In genomic region chr19:32189961-32190360, GRCm38 (mm10) we compare ENCODE assay signal across 14 mouse cellular contexts.
"Had no signal": no experiment of that assay in that cellular context is flagged by ENCODE, and none has a peak within 500 bp of the region (broad histone marks: within the 10 kb centered on the region; RNA-seq: fewer than 3 reads in every experiment).

No protein-coding gene starts in this region.

- DNase-seq: kidney, adult 18-20 months; kidney, postnatal 10 days; kidney, postnatal 36 days; left cerebral cortex, postnatal 4 days; liver, embryonic 13.5 days; midbrain, embryonic 14.5 days; thymus, adult 18-20 months; thymus, postnatal 36 days had no signal

- H3K9me3 ChIP-seq: limb, embryonic 12.5 days; limb, embryonic 15.5 days; liver, embryonic 13.5 days had no signal

- ATAC-seq: hindbrain, postnatal 0 days; inflammation-experienced regulatory T-cells, adult 6 months; intestine, embryonic 16.5 days had no signal

- H3K36me3 ChIP-seq: limb, embryonic 12.5 days; limb, embryonic 15.5 days; liver, embryonic 13.5 days had no signal

- H3K4me3 ChIP-seq: limb, embryonic 12.5 days; limb, embryonic 15.5 days; liver, embryonic 13.5 days had no signal

- H3K27ac ChIP-seq: hindbrain, postnatal 0 days had no signal

- H3K9ac ChIP-seq: limb, embryonic 12.5 days; limb, embryonic 15.5 days; liver, embryonic 13.5 days had no signal

- H3K4me2 ChIP-seq: limb, embryonic 12.5 days; limb, embryonic 15.5 days; liver, embryonic 13.5 days; midbrain, embryonic 11.5 days had no signal

- H3K27me3 ChIP-seq: limb, embryonic 12.5 days; limb, embryonic 15.5 days; liver, embryonic 13.5 days had no signal
